In the genomic region with DNA sequence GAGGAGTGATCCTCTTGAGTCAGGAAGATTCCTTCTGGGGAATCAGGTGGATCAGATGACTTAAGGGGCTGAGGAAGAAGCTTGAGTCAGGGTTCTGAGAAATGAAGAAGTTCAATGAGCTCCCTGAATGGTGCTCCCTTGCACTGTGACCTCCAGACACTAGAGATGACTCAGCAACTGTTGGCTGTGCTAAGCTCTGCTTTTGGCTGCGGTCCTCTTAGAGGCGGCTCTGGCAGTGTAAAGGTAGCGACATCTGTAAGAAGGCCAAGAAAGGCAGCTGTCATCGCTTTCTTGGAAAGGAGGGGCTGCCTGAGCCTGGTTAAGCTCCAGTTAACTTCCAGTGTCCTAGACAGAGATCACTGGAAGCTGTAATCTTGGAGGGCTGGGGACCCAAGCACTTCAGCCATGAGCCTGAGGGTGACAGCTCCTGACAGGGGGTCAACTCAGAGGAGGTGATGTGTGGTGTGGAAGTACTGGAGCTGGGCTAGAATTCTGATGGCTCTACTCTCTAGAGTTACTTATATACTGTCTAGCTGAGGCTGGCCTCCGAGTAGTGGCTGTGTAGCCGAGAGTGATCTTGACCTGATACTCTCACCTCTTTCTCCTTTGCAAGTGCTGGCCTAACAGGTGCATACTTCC, we compare ENCODE assay signal across 8 mouse cellular contexts. TPM values are rescaled to one million over a fixed set of nuclear protein-coding genes. Genes with fewer than 3 reads are reported as not detected.
DNase-seq lines count a peak whose midpoint lies in the region; ATAC-seq lines count a peak whose summit lies in the region.

No protein-coding gene starts in this region.

- no peaks in the 10 kb centered on the region for H3K36me3 ChIP-seq in heart, embryonic 11.5 days (ENCODE audit: control insufficient read depth, insufficient read depth, low read length)

- H3K9ac ChIP-seq in heart, embryonic 11.5 days (ENCODE audit: low read depth, low read length), result no peak overlapping the region

- ATAC-seq in heart, embryonic 11.5 days (replicated peaks; ENCODE audit: insufficient number of reproducible peaks, low FRiP score, low TSS enrichment), result no peak; the same call in 1 of the 2 replicates

- H3K4me1 ChIP-seq in heart, embryonic 11.5 days (ENCODE audit: control insufficient read depth, insufficient read depth, low read length), result peaks cover 8% of the 10 kb centered on the region; the same call in 1 of the 2 replicates

- H3K27ac ChIP-seq in heart, embryonic 11.5 days (ENCODE audit: low read depth, low read length), result no peak overlapping the region

- no peaks in the 10 kb centered on the region for H3K9me3 ChIP-seq in heart, embryonic 11.5 days (replicated peaks; ENCODE audit: control insufficient read depth, low read length)

- no peak overlapping the region for H3K4me3 ChIP-seq in heart, embryonic 11.5 days (ENCODE audit: low read depth, low read length)

- 32% methylated on average over 6 of the region's 6 CpGs for WGBS in heart, embryonic 11.5 days (ENCODE audit: insufficient replicate concordance)

- peak; percentile 97 for DNase-seq in heart, adult 11 months
- peak; percentile 89 for DNase-seq in NIH3T3 (ENCODE audit: low read depth)
- DNase-seq in heart, adult 18-20 months, result peak; percentile 81 to 89
- peak; percentile 65 for DNase-seq in kidney, postnatal 14 days
- DNase-seq in skeletal muscle tissue, adult 2 months (ENCODE audit: low read depth, low spot score), result peak; percentile 96
- DNase-seq in right cerebral cortex, postnatal 4 days, result no peak
- no peak for DNase-seq in left cerebral cortex, adult 8-10 months (ENCODE audit: low spot score in 2 of 2)

- H3K27me3 ChIP-seq in heart, embryonic 11.5 days (ENCODE audit: control insufficient read depth, insufficient read depth, low read length), result no peaks in the 10 kb centered on the region

- no peak overlapping the region for H3K4me2 ChIP-seq in heart, embryonic 11.5 days

RNA-seq across cellular contexts. Expression of gene Fmnl2, which starts 37.4 kb away (rescaled TPM):
- polyA plus RNA-seq in heart, embryonic 11.5 days (2014; fragmentation: Nextera tagmentation; extraction: Ambion mirVana), result 1.7 and 2.0 TPM in 2 replicates
- 1 to 10 TPM; 5.8 to 6.7 TPM for total RNA-seq in heart, adult 18-20 months (2021)
- 10 to 100 TPM; 39.5 to 42.3 (median 41.1) TPM for total RNA-seq in left cerebral cortex, adult 8-10 months (2022)

Comparison
In these comparisons a context has a peak if more than half of its experiments do, and no peak if none do; other contexts are left out.
1. DNase-seq: peak in heart, adult 11 months (single experiment), NIH3T3 (single experiment), heart, adult 18-20 months (2 of 2), kidney, postnatal 14 days (single experiment) and skeletal muscle tissue, adult 2 months (single experiment); none in right cerebral cortex, postnatal 4 days (single experiment) and left cerebral cortex, adult 8-10 months (0 of 2).
2. RNA of gene Fmnl2, which starts 37.4 kb away (total RNA-seq): 39.5 to 42.3 TPM in left cerebral cortex, adult 8-10 months; 5.8 to 6.7 TPM in heart, adult 18-20 months; every median in the first group is over 4 times any median in the second.